Mouse (Mus musculus) liver, postnatal 0 days (tissue): ENCODE results near the gene Tmem236. TPM values are rescaled to one million over a fixed set of nuclear protein-coding genes. Genes with fewer than 3 reads are reported as not detected.

Source experiments
- ATAC-seq: fragments of 200-750 bp; cut with Nextera tagmentation; 2 replicates; pipeline ENCODE4 v1.8.0; 2017; ENCODE audit warnings: mild to moderate bottlenecking, moderate library complexity
- DNase-seq: peaks from one replicate; pipeline ENCODE4 v3.0.0-alpha.2; 2016
- H3K27ac ChIP-seq: fragments of 300-500 bp; sonication (generic); 2 replicates; pipeline ENCODE4 v1.5.1; 2014; ENCODE audit warnings: antibody characterized with exemption, moderate library complexity, mild to moderate bottlenecking, low read depth
- H3K27me3 ChIP-seq: fragments of 300-500 bp; sonication (generic); 2 replicates; pipeline ENCODE4 v1.6.1; 2014; ENCODE audit warnings: low read length, control low read depth, mixed read lengths; ENCODE audit not compliant: insufficient read depth
- H3K36me3 ChIP-seq: fragments of 300-500 bp; sonication (generic); replicated peaks from 2 replicates; pipeline ENCODE4 v1.6.1; 2014; ENCODE audit warnings: mild to moderate bottlenecking, control low read depth, low read length, moderate library complexity, mixed read lengths; ENCODE audit not compliant: insufficient read depth
- H3K4me1 ChIP-seq: fragments of 300-500 bp; sonication (generic); 2 replicates; pipeline ENCODE4 v1.6.1; 2014; ENCODE audit warnings: antibody characterized with exemption, mild to moderate bottlenecking, control low read depth; ENCODE audit not compliant: insufficient read depth
- H3K4me2 ChIP-seq: fragments of 300-500 bp; sonication (generic); 2 replicates; pipeline ENCODE4 v1.6.1; 2014; ENCODE audit warnings: low read depth, mild to moderate bottlenecking, low read length, moderate library complexity, mixed read lengths
- H3K4me3 ChIP-seq: fragments of 300-500 bp; sonication (generic); 2 replicates; pipeline ENCODE4 v1.5.1; 2014; ENCODE audit warnings: low read depth, low read length
- H3K9ac ChIP-seq: fragments of 300-500 bp; sonication (generic); replicated peaks from 2 replicates; pipeline ENCODE4 v1.6.1; 2014; ENCODE audit warnings: mild to moderate bottlenecking, moderate library complexity
- H3K9me3 ChIP-seq: fragments of 300-500 bp; sonication (generic); 2 replicates; pipeline ENCODE4 v1.6.1; 2016; ENCODE audit warnings: mild to moderate bottlenecking, control low read depth, low read length, mixed read lengths
- CTCF ChIP-seq: sonication (generic); IDR thresholded peaks from 2 replicates; pipeline ENCODE4 v1.5.1; 2016; ENCODE audit warnings: antibody characterized with exemption, low read depth
- EP300 ChIP-seq: IDR thresholded peaks from 2 replicates; pipeline ENCODE4 v1.6.1; 2016; ENCODE audit warnings: antibody characterized with exemption, low read depth, mild to moderate bottlenecking
- WGBS: fragments of 180-500 bp; shearing (Covaris S2); extraction: QIAGEN DNeasy Blood & Tissue Kit; methylation state at CpG from one replicate; pipeline ENCODE4 v1.1.7; 2014; ENCODE audit not compliant: insufficient replicate concordance; 5-methylcytosine and 5-hydroxymethylcytosine counted together
- polyA plus RNA-seq: library from polyadenylated mRNA; unstranded; fragments of >200 nt; fragmentation: Nextera tagmentation; extraction: Ambion mirVana; gene quantifications from 2 replicates; pipeline ENCODE4 v1.2.1, GENCODE M21; 2015

Tmem236 gene
- polyA plus RNA-seq, 1 experiment from 2014 or later = not detected

- DNase-seq (no peak), ATAC-seq (0 out of 2 replicates have a peak, but pooled peaks have one; percentile 23)
- H3K9me3 ChIP-seq = no peaks in the 10 kb centered on the region
- H3K27ac ChIP-seq = no peak overlapping the region
- no peak overlapping the region for H3K9ac ChIP-seq
- H3K27me3 ChIP-seq = no peaks in the 10 kb centered on the region
- 76% methylated on average over 1 of the region's 1 CpGs for WGBS
- no peak overlapping the region for H3K4me2 ChIP-seq
- H3K36me3 ChIP-seq = no peaks in the 10 kb centered on the region
- no peak for TF ChIP-seq CTCF
- TF ChIP-seq EP300 = 0 out of 2 replicates have a peak, but pooled peaks have one; percentile 22
- no peaks in the 10 kb centered on the region for H3K4me1 ChIP-seq
- H3K4me3 ChIP-seq = no peak overlapping the region
These were observed 30.0 kb downstream of the Tmem236 start for GRCm38 (mm10) chr2:14204308-14204707.

- Histone ChIP-seq H3K4me3 (no peak overlapping the region), H3K4me2 (no peak overlapping the region), H3K27me3 (no peaks in the 10 kb centered on the region), H3K9me3 (no peaks in the 10 kb centered on the region), H3K27ac (no peak overlapping the region), H3K9ac (no peak overlapping the region), H3K4me1 (no peaks in the 10 kb centered on the region), H3K36me3 (no peaks in the 10 kb centered on the region)
- ATAC-seq (0 out of 2 replicates have a peak, but pooled peaks have one; percentile 17), DNase-seq (no peak)
- no peak for TF ChIP-seq EP300
- 0 out of 2 replicates have a peak, but pooled peaks have one; percentile 9 for TF ChIP-seq CTCF
- 52% methylated on average over 4 of the region's 4 CpGs for WGBS
These were observed 32.5 kb downstream of the Tmem236 start for GRCm38 (mm10) chr2:14206798-14207197.

- no peaks in the 10 kb centered on the region for H3K9me3 ChIP-seq
- H3K4me2 ChIP-seq = no peak overlapping the region
- no peak overlapping the region for H3K4me3 ChIP-seq
- WGBS = 54% methylated on average over 1 of the region's 1 CpGs
- no peaks in the 10 kb centered on the region for H3K4me1 ChIP-seq
- no peak for TF ChIP-seq EP300
- no peak for TF ChIP-seq CTCF
- H3K9ac ChIP-seq = no peak overlapping the region
- H3K36me3 ChIP-seq = no peaks in the 10 kb centered on the region
- ATAC-seq (no peak), DNase-seq (no peak)
- H3K27me3 ChIP-seq = no peaks in the 10 kb centered on the region
- no peak overlapping the region for H3K27ac ChIP-seq
These were observed 36.4 kb downstream of the Tmem236 start for GRCm38 (mm10) chr2:14210731-14211130.

- ATAC-seq (no peak), DNase-seq (no peak)
- TF ChIP-seq CTCF (no peak), EP300 (no peak)
- Histone ChIP-seq H3K27ac (no peak overlapping the region), H3K9me3 (no peaks in the 10 kb centered on the region), H3K9ac (no peak overlapping the region), H3K27me3 (no peaks in the 10 kb centered on the region), H3K4me2 (no peak overlapping the region), H3K36me3 (no peaks in the 10 kb centered on the region), H3K4me3 (no peak overlapping the region), H3K4me1 (no peaks in the 10 kb centered on the region)
These were observed 37.3 kb downstream of the Tmem236 start for GRCm38 (mm10) chr2:14211606-14212005.

- 0 out of 2 replicates have a peak, but pooled peaks cover 2% of the 10 kb centered on the region for H3K4me1 ChIP-seq
- no peaks in the 10 kb centered on the region for H3K9me3 ChIP-seq
- H3K4me2 ChIP-seq = no peak overlapping the region
- no peaks in the 10 kb centered on the region for H3K27me3 ChIP-seq
- no peak for DNase-seq
- TF ChIP-seq EP300 (no peak), CTCF (no peak)
- no peaks in the 10 kb centered on the region for H3K36me3 ChIP-seq
- no peak for ATAC-seq
- H3K9ac ChIP-seq = no peak overlapping the region
- no peak overlapping the region for H3K4me3 ChIP-seq
- no peak overlapping the region for H3K27ac ChIP-seq
- WGBS = 57% methylated on average over 3 of the region's 3 CpGs
These were observed 40.4 kb downstream of the Tmem236 start for GRCm38 (mm10) chr2:14214764-14215163.

- Histone ChIP-seq H3K4me2 (no peak overlapping the region), H3K4me1 (0 out of 2 replicates have a peak, but pooled peaks cover 2% of the 10 kb centered on the region), H3K9ac (no peak overlapping the region), H3K4me3 (no peak overlapping the region), H3K27ac (no peak overlapping the region), H3K9me3 (no peaks in the 10 kb centered on the region), H3K27me3 (no peaks in the 10 kb centered on the region), H3K36me3 (no peaks in the 10 kb centered on the region)
- WGBS = 55% methylated on average over 3 of the region's 3 CpGs
- ATAC-seq (no peak), DNase-seq (no peak)
- TF ChIP-seq EP300 (no peak), CTCF (no peak)
These were observed 42.3 kb downstream of the Tmem236 start for GRCm38 (mm10) chr2:14216653-14217052.

- ATAC-seq = no peak
These were observed 43.8 kb downstream of the Tmem236 start for GRCm38 (mm10) chr2:14218126-14218525.

More at GRCm38 (mm10) chr2:14218126-14218525, 43.8 kb downstream of the Tmem236 start:
- Histone ChIP-seq H3K4me2 (no peak overlapping the region), H3K4me1 (0 out of 2 replicates have a peak, but pooled peaks cover 2% of the 10 kb centered on the region), H3K4me3 (no peak overlapping the region), H3K27ac (no peak overlapping the region), H3K36me3 (no peaks in the 10 kb centered on the region), H3K27me3 (no peaks in the 10 kb centered on the region), H3K9ac (no peak overlapping the region), H3K9me3 (no peaks in the 10 kb centered on the region)
- no peak for DNase-seq
- WGBS = 77% methylated on average over 6 of the region's 6 CpGs
- TF ChIP-seq EP300 (no peak), CTCF (peak; percentile 31)
